Mouse (Mus musculus) urinary bladder, adult 2 months (tissue): Measurements from ENCODE around the gene Hcn2. TPM values are rescaled to one million over a fixed set of nuclear protein-coding genes. Genes with fewer than 3 reads are reported as not detected.
"Not testable (repeated sequence)": the region's sequence is repeated elsewhere in the genome, so short reads cannot be mapped to it uniquely, and the experiment has no call there.

Experiments
- DNase-seq: peaks from one replicate; pipeline ENCODE4 v3.0.0; 2022; ENCODE audit warnings: low spot score
- polyA plus RNA-seq: library from polyadenylated mRNA; depleted of rRNA; stranded (reverse); fragments of >200 nt; gene quantifications from 2 replicates; pipeline ENCODE4 v1.2.3, GENCODE M21; 2012

The Hcn2 gene
- polyA plus RNA-seq, 1 experiment: 0.96 TPM

- no peak for DNase-seq
These were observed 28.9 kb upstream of the Hcn2 start for GRCm38 (mm10) chr10:79687513-79687912.

GRCm38 (mm10) chr10:79688720-79689119, 27.7 kb upstream of the Hcn2 start, which contains the start of gene Gzmm:
TSS of gene Gzmm (plus strand) at chr10:79689020.
- no peak for DNase-seq

DNA sequence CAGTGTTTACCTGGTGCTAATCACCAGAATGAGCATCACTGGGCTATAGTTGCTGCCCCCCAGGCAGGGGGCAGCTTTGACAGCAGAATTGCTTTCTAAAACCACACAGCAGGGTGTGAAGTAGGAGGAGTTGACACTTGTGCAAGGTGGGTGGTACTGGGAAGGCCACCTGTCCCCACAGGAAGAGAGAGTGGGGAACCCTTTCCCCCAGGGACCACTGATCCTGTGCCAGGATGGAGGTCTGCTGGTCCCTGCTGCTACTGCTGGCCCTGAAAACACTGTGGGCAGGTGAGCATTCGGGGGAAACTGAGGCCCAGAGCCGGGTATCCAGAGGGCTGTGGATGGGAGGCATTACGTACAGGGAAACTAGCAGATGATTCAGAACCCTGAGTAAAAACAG, 27.3 kb upstream of the Hcn2 start:
- DNase-seq: peak; percentile 23

DNA sequence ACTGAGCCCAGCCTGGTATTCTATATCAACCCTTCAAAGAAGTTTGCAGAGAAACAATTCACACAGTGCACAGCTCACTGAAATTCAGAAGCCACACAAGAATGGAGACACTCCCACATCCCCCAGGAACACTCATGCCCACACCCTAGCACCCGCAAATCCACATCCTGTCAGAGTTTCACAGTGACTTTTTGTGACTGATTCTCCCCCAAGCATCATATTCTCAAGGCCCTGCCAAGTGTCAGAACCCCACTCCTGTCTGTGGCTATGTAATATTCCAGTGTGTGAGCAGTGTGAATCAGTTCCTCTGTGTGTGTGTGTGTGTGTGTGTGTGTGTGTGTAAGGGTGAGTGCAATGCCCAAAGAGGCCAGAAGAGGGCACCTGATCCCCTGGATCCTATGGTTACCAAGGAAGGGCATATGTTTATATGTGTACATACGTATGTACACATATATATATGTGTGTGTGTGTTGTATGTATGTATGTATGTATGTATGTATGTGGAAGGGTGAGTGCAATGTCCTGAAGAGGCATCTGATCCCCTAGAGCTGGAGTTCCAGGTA, 24.4 kb upstream of the Hcn2 start:
- DNase-seq: no peak

DNA sequence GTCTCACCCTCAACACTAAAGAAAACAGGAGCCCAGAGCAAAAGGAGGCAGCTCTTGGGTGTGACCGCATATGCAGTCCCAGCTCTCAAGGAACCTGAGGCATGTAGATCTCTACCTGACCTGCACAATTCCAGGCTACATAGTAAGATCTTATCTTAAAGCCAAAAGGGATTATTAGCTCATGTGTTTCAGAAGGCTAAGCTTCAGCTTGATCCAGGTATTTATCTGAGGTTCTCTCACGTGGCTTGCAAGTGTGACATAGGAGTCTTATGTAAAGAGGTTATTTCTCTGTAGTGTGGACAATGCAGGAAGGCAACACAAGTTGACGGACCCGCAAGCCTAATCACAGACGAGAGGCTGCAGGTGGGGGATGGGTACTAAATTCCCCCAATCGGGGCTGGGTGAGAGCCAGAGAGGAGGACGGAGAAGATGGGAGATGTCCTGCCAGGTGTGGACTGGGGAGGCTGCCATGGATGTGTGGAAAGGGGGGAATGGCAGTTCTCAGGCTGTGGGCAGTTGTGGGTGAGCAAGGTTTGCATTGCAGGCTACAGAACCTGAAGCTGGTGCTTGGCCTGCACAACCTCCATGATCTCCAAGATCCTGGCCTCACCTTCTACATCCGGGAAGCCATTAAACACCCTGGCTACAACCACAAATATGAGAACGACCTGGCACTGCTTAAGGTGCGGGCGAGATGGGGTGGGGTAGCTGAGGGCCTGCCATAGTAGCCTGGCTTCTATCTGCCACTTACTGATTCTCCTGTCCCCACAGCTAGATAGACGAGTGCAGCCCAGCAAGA, 22.7 kb upstream of the Hcn2 start:
- DNase-seq: no peak

- no peak for DNase-seq
These were observed 22.1 kb upstream of the Hcn2 start for GRCm38 (mm10) chr10:79694379-79694655.

DNA sequence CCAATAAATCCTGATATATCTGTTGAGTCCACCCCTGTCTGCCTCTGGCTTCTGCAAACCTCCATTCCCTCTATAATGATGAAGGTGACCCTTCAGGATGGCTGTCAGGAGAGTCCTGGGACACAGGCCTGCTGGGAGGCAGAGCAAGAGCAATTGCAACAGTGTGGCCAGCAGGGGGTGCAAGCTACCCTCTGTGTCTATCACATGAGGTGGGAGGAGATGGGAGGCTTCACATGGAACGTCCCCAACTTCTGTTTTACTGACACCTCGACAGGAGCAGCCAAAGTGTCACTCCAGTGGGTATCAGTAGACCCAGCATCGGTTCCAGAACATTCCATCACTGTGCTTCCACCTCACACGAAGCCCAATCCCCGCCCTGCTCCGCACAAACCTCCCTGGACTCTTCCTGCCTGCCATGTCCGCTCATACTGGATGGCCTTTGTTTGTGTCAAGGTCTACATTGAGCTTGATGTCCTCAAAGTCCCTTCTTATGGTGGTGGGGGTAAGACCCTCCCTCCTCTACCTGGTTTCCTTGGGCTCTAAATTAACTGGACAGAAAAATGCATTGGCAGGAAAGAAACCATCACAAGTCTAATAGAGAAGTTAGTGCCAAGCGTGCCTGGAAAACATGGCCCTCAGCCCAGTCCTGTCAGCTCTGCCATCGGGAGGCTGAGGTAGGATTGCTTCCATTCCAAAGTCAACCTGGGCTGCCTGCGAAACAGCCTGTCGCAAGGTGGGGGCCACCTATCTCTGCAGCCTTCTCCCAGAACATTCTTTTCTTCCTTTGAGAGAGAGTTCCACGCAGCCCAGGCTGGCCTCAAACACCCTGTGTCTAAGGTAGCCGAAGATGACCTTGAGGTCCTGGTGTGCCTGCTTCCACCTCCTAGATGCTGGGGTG, 21.0 kb upstream of the Hcn2 start:
- DNase-seq: peak; percentile 61

DNA sequence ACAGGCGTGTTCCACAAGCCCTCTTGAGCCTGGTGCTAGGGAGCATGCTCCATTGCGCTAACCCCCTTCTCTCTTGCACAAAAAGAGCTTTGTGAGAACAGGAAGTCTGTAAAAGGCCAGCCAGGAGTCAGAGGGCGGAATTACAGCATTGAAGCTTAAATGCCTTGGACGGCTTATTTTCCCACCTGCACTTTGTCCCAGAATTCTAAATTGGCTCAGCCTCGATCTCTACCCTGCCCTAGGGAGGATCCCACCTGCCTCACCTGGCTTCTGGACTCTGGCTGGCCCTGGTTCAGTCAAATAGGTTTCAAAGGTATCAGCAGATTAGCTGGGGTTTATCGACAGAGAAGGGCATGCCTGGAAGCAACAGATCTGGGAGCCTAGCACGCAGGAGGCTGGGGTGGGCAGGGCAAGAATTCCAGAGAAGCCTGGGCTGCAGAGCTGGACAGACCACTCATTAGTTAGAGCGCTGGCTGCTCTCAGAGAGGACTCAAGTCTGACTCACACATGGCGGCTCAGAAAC, 20.2 kb upstream of the Hcn2 start:
- DNase-seq: no peak

DNA sequence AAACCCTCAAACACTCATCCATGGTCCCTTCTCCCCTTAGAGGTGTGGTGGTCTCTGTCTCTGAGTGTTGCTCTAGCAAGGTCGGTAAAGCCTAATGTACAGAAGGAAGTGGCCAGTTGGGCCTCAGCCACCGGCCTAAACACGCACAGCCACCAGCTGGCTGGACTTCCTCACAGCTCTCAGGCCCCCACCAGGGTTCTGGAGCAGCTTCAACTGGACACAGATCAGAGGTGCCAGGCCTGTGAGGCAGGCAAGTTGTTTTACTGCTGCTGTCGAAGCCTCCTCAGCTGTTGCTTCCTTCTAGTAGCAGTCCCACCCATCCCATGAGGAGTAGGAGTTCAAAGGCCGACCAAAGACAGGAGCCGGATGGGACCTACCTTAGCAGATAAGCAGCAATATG, 18.5 kb upstream of the Hcn2 start:
- no peak for DNase-seq

DNA sequence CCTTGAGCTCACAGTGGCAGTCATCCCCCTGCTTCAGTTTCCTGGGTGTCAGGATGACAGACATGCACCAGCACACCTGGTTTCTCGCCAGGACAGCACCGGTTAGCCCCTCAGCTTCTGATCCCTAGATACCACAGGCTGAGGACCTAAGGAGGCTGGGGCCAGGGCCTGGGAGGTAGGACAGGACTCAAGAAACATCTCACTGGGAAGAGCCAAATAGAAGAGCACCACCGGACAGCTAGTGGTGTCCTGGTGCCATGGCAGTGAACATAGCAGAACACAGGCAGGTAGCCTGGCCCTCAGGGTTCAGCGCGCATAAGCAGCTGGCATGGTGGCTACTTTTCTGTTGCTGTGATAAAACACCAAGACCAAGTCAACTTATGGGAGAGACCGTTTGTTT, 18.0 kb upstream of the Hcn2 start:
- no peak for DNase-seq

GRCm38 (mm10) chr10:79700676-79701075, 15.8 kb upstream of the Hcn2 start:
- no peak for DNase-seq

DNA sequence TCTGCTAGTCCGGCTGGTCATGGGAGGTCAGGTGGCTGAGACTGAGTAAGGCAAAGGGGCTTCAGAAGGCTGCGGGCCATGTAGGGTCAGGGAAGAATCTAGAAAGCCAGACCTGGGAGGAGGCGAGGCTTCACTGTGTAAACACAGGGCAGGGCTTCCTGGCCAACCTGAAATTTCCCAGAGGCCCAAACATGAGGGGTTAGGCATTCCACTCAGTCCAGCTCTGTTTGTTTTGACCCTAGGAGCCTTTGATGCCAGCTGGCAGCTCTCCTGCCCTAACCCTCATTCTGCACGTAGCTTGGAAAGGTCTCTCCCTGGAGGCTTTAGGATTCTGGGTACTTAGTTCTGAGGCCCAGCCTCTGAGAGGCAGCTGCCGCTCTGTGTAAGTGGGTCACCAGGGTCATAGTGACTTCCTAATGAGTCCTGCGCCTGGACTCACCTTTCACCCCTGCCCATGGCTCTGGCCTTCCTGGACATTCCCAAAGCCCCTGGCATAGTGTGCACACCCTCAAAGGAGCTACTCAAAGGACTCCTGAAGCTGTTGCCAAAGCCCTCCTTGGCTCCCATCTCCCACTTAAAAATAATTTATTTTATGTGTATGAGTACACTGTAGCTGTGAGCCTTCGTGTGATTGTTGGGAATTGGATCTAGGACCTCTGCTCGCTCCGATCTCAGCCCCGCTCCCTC, 14.8 kb upstream of the Hcn2 start:
- no peak for DNase-seq

DNA sequence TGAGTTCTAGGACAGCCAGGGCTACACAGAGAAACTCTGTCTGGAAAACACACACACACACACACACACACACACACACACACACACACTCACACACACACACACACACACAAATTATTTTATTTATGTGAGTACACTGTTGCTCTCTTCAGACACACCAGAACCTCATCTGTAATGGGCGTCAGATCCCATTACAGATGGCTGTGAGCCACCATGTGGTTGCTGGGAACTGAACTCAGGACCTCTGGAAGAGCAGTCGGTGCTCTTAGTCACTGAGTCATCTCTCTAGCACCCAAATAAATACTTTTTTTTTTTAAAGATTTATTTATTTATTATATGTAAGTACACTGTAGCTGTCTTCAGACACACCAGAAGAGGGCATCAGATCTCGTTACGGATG, 13.5 kb upstream of the Hcn2 start:
- DNase-seq: not testable (repeated sequence)

DNA sequence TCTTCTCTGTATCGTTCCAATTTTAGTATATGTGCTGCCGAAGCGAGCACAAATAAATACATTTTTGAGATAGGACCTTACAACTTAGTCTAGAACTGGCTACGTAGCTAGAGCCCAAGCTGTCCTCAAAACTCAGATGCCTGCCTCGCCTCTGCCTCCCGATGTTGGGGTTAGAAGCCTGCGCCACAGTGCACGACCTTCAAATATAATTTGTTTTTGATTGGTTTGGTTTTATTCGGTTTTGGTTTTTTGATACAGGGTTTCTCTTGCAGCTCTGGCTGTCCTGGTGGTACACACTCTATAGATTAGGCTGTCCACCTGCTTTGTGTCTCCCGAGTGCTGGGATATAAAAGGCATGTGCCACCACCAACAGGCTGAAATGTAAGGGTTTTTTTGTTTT, 12.9 kb upstream of the Hcn2 start:
- no peak for DNase-seq

GRCm38 (mm10) chr10:79704065-79704969, 12.1 kb upstream of the Hcn2 start, which contains the start of gene Bsg:
TSS of gene Bsg (plus strand) at chr10:79704491.
- DNase-seq: peak; percentile 92

DNA sequence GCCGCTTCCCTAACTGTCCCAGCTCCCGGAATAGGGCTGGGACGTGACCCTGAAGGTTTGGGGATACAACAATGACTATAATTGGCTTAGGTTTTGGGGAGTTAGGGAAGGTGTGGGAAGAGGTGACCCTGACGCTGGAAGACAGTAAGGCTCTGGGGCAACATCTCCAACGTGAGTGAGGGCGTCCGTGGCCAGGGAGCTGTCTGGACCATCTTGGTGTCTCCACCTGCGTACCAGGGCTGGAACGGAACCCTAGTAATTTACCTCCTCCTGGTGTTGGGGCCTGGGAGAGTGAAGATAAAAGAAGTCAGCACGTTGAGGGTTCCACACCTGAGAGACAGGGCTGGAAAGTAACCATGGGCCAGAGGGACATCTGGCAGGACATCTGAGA, 11.5 kb upstream of the Hcn2 start:
- no peak for DNase-seq

- DNase-seq: no peak
These were observed 10.5 kb upstream of the Hcn2 start for GRCm38 (mm10) chr10:79705951-79706350.

DNA sequence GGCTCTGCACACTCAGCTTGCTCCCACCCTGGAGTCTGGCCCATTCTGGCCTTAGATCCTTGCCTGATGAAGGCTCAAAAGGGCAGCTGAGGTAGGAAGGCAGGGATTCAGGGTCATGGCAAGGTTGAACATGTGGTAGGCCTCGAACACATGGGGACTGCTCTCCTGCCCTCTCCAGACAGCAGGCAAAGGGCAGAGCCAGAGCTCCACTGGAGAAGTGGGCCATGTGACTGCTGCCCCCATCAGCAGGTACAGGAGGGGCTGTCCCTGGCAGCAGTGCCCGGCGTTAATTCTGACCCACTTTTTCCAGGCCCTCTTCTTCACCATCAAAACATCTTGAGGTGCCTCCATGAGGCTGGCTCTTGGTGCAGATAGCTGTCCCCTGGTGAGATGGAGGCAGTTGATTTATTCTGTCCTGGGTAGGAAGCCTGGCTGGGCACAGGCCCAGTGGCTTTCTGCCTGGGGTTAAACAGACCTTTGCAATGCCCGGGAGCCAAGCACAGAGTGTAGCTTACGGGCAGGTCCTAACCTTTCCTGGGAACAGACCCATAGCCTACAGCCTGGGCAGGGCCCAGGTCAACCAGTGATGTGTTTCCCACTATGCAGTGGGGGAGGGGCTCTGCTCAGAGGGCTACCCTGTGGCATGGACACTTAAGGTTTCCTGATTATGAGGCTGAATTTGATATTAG, 9.9 kb upstream of the Hcn2 start:
- DNase-seq: no peak

- no peak for DNase-seq
These were observed 9.3 kb upstream of the Hcn2 start for GRCm38 (mm10) chr10:79707162-79707561.

GRCm38 (mm10) chr10:79707759-79708158, 8.7 kb upstream of the Hcn2 start:
- no peak for DNase-seq
